Mouse (Mus musculus) kidney, postnatal 4 days (tissue): Measurements from ENCODE around the gene Rce1.

Experiments used
- DNase-seq, 2 experiments: peaks; one replicate each; pipeline ENCODE4 v3.0.0; 2021; ENCODE audit warnings: mixed read lengths in 2 of 2

Rce1 gene

DNA sequence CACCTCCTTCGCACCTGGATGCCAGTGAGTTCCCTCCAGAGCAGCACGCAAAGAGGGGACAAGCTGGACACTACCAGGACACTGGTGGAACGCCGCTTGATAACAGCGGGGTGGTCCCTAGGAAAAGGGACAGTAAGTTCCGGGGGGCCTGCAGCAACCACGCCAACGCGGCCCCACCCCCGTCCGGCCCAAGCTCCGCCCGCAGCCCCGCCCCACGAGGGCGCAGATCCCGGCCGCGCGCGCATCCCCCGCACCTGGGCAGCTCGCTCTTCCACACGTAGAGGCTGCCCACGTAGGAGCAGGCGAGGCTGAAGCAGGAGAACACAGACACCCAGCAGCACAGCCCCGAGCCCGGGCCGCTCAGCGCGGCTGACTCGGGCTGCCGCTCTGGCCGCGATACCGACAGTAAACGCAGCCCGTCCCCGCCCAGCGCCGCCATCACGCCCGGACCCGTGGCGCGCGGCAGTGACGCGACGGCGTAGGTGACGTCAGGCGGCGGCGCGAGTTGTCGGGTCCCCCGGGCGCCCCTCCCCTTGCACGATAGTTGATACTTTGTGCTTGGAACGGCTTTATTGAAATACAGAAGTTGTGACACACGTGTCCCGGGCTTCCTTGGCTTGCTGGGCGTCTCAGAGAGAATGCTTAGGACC lies at the start of gene Rce1:
Gene Rce1, minus strand, starts transcription at position 463 of the 650 bp plus-strand sequence.
- DNase-seq: peak; percentile 95 to 97

- no peak for DNase-seq
These were observed 47.0 kb upstream of the Rce1 start for GRCm38 (mm10) chr19:4672401-4672800.

- no peak for DNase-seq
These were observed 45.3 kb upstream of the Rce1 start for GRCm38 (mm10) chr19:4670776-4671175.

DNA sequence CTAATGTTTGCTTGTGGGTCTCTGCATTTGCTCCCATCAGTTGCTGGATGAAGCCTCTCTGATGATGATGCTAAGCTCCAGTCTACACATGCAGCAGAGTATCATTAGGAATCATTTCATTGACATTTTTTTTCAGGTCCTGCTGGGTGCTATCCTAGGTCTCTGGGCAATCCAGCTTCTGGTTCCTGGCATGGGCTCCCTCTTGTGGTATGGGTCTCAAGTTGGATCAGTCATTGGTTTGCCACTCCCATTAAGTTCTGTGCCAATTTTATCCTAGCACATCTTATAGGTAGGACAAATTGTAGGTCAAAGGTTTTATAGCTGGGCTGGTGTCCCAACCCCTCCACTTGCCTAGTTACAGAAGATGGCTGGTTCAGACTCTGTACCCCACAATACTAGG lies 41.4 kb upstream of the Rce1 start:
- peak in 1 of 2 experiments; percentile 12 for DNase-seq

- no peak for DNase-seq
These were observed 32.7 kb upstream of the Rce1 start for GRCm38 (mm10) chr19:4658156-4658555.

DNA sequence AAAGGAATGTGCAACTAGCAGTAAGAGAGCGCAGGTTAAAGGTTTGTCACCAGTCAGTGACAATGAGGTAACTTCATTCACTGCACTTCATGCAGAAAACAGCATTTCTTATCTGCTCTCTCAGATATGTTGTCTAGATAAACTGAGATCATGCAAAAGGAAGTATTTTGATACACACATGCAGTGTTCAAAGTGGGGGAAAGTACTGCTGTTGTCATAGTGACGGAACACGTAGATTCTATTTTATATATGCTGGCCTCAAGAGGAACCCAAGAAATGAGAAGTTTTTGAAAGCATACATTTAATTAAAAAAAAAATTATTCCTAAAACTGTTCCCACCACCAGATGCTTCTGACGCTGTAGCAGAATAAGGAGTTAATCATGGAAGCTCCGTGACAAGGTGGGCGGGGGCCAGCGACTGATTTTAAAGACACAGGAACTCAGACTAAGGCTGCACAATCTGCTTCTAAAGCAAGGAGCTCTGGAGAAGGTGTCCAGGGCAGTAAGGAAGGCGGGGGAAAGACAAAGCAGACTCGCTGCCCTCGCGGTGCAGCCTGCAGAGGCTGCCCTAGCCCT lies 21.6 kb upstream of the Rce1 start:
- peak in 1 of 2 experiments; percentile 12 for DNase-seq

DNA sequence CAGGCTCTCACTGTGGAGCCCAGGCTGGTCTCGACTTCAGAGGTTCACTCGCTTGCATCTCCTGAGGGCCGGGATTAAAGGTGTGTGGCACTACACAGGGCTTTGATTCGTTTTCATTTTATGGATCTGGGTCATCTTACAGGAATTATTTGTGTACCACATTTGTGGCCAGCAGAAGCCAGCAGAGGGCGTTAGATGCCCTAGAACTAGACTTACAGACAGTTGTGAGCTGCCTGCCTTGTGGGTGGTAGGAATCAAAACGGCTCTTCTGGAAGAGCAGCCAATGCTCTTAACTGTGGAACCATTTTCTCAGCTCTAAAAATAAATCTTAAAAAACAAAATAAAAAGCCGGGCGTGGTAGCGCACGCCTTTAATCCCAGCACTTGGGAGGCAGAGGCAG lies 18.8 kb upstream of the Rce1 start:
- peak; percentile 44 to 59 for DNase-seq

DNA sequence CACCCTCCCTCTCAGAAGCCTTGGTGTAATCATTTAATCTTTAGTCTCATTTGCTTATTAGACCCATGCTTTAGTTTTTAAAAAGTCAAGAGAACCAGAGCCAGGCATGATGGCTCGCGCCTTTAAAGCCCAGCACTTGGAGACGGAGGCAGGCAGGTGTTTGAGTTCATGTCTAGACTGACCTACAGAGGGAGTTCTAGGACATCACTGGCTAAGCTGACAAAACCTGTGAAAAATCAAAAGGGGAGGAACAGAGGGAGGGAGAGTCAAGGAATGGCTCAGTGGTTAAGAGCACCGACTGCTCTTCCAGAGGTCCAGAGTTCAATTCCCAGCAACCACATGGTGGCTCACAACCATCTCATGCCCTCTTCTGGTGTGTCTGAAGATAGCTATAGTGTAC lies 10.5 kb upstream of the Rce1 start:
- DNase-seq: no peak

DNA sequence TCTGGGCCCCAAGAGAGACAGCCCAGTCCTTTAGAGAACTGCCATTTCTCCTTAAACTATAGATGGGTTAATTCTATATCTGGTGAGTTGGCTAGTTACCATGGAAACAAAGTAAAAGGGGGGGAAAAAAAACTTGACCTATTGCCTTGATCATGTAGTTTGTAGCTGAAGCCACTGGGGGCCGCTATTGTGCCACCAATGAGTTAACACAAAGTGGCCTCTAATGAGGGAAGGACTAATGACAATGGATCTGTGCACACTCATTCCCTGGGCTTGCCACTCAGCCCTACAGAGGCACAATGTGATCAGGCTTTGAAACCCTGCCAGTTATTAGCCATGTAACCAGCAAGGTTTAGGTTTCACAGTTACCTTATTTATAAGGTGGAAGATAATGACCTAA lies 3.4 kb upstream of the Rce1 start:
- peak; percentile 82 to 86 for DNase-seq

GRCm38 (mm10) chr19:4625829-4626535 lies 541 bp upstream of the Rce1 start:
- DNase-seq: no peak

- no peak for DNase-seq
These were observed 849 bp downstream of the Rce1 start for GRCm38 (mm10) chr19:4624406-4625178.

DNA sequence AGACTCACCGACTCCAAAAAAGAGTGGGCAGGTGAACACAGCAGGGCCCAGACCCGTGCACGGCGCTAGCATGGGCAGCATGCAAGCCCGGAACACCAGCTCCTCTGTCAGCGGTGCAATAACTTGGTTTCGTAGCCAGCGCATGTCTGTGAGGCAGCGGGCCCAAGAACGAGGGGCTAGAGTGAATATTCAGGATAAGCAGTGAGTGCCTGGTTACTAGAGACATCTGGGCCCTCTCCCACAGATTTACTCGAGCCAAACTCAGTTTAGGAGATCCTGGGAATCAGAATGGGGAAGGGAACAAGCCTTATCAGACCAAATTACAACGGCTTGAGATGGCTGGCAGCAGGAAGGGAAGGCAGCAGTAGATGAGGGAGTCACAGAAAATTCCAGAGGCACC lies 1.4 kb downstream of the Rce1 start:
- DNase-seq: no peak

DNA sequence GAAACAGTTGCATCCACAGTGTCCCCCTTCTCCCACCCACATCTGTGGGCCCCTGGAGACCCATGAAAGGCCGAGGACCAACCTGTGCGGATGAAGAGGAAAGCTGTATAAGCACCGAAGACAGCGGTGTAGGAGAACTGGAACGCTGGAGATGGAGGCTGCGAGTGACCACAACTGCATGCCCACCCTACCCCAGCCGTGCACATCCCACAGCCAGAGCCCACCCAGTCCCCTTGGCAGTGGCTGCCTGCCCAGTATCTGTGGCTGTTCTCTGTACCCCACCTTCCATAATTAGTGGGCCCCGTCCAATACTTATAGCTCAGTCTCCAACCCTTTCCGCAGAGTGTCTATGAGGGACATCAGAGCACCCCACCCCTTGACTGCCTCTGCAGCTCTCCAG lies 2.0 kb downstream of the Rce1 start:
- DNase-seq: no peak

GRCm38 (mm10) chr19:4622780-4623179 lies 2.7 kb downstream of the Rce1 start:
- no peak for DNase-seq

DNA sequence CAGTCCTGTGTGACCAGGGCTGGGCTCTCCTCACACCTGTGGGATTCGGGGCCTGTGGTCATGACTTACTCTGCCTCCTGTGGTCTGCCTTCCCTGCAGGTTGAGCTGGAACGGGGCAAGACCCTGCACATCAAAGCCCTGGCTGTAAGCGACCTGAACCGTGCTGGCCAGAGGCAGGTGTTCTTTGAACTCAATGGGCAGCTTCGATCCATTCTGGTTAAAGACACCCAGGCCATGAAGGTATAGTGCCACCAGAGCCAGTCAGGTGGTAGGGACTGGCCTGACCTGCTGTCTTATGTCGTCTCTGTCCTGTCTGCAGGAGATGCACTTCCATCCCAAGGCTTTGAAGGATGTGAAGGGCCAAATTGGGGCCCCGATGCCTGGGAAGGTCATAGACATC lies 4.7 kb downstream of the Rce1 start:
- no peak for DNase-seq

GRCm38 (mm10) chr19:4619461-4619860 lies 6.0 kb downstream of the Rce1 start:
- no peak for DNase-seq

GRCm38 (mm10) chr19:4618183-4618582 lies 7.3 kb downstream of the Rce1 start:
- peak; percentile 65 to 77 for DNase-seq

DNA sequence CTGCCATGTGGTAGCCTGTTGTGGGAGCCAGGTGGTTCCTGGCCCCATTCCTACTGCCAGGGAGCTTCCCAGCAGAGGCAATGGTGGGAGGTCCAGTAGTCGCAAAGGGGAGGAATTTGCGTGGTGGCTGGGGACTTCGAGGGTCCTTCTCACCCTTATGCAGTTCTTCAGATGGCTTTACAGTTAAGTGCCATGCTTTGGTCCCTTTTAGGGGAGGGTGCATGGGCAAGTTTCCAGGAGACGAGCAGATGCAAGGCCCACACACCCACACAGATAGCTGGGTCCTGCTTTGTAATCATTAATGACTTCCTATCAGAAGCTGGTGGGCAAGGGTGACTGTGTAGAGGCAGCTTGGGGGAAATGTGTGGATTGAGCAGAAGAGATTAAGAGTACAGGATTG lies 8.9 kb downstream of the Rce1 start:
- no peak for DNase-seq

GRCm38 (mm10) chr19:4615151-4616093 lies 10.0 kb downstream of the Rce1 start, which contains the start of gene Lrfn4:
TSS of gene Lrfn4 (minus strand) at chr19:4615667.
- peak; percentile 91 to 95 for DNase-seq

DNA sequence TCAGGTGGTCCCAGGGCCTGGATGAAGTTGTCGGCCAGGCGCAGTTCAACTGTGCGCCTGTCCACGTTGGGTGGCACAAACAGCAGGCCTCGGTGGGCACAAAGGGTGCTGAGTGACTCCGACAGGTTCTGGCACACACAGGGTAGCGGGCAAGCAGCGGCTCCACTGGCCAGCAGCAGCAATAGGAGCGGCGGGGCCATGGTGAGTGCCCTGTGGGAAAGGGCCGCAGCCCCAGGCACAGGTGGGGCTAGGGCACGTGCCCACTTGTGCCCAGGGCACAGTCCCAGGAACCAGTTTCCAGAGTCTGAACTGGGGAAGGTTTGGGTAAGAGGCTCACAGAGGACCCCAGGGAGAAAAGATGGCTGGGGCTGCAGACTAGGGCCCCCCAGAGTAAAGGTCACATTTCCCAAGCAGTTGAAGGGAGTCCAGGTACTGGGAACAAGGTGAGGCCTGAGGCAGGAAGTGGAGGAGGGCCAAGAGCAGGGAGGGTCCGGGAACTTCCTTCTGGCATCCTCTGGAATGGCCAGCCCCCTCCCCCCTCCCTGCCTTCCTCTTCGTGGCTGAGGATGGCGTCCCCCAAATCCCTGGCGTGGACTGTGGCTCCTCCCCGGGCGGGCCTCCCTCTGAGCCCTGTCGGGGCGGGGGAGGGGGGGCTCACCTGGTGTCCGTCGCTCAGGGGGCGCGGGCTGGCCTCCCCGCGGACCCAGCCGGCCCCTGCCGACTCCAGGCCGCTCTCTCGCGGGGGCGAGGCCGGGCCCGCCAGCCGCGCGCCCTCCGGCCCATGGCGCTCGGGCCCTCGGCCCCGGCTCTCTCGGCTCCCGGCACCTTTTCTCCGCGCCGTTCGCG lies 10.9 kb downstream of the Rce1 start:
- DNase-seq: peak; percentile 60 to 72
